Mouse (Mus musculus) G1E (cell line): ENCODE data around the gene Tln1. TPM values are rescaled to one million over a fixed set of nuclear protein-coding genes. Genes with fewer than 3 reads are reported as not detected.
A peak's percentile ranks its signal among the peaks of the same experiment; 100 is the strongest.

Experiments
- ATAC-seq: 2 replicates; pipeline ENCODE4 v1.8.0; 2016; ENCODE audit warnings: mild to moderate bottlenecking; ENCODE audit not compliant: insufficient number of reproducible peaks, poor library complexity, low FRiP score, severe bottlenecking; ENCODE audit errors: extremely low read depth
- DNase-seq: peaks from one replicate; pipeline ENCODE4 v3.0.0; 2012; ENCODE audit warnings: low spot score
- H3K27me3 ChIP-seq: 2 replicates; pipeline ENCODE4 v1.6.1; 2012; ENCODE audit warnings: mild to moderate bottlenecking, low read length, inconsistent platforms; ENCODE audit not compliant: insufficient read depth
- H3K36me3 ChIP-seq: replicated peaks from 2 replicates; pipeline ENCODE3; 2012; ENCODE audit warnings: mild to moderate bottlenecking, inconsistent platforms
- H3K4me1 ChIP-seq: 2 replicates; pipeline ENCODE4 v1.6.1; 2012; ENCODE audit warnings: low read depth, low read length, inconsistent platforms, mixed read lengths; ENCODE audit not compliant: insufficient read depth
- H3K4me3 ChIP-seq: 2 replicates; pipeline ENCODE4 v1.5.1; 2012; ENCODE audit warnings: low read depth, mild to moderate bottlenecking, inconsistent platforms, low read length, moderate library complexity, mixed read lengths
- H3K9me3 ChIP-seq: replicated peaks from 2 replicates; pipeline ENCODE4 v1.6.1; 2012; ENCODE audit warnings: inconsistent platforms
- CTCF ChIP-seq: IDR thresholded peaks from 2 replicates; pipeline ENCODE4 v1.5.1; 2012; ENCODE audit warnings: low read depth, low read length, inconsistent platforms, mixed read lengths
- GATA1 ChIP-seq: IDR thresholded peaks from 2 replicates; pipeline ENCODE4 v1.6.1; 2012; ENCODE audit warnings: borderline replicate concordance, low read length, inconsistent platforms, mixed read lengths
- GATA2 ChIP-seq: IDR thresholded peaks from 2 replicates; pipeline ENCODE4 v1.6.1; 2012; ENCODE audit warnings: low read depth, low read length, inconsistent platforms, borderline replicate concordance
- POLR2AphosphoS5 ChIP-seq: IDR thresholded peaks from 2 replicates; pipeline ENCODE4 v1.6.1; 2012; ENCODE audit warnings: low read depth, low read length, inconsistent platforms; ENCODE audit not compliant: insufficient replicate concordance
- TAL1 ChIP-seq: conservative IDR thresholded peaks from 2 replicates; pipeline ENCODE4 v1.6.1; 2012; ENCODE audit warnings: low read depth, low read length, inconsistent platforms, mixed read lengths
- polyA plus RNA-seq: library from polyadenylated mRNA; stranded (reverse); fragments of >175 nt; gene quantifications from 2 replicates; pipeline ENCODE4 v1.2.3, GENCODE M21; 2012
- total RNA-seq, 2 experiments: library from RNA; stranded (forward) in 1 of 2; stranded (reverse) in 1 of 2; fragments of 200-1000 nt in 1 of 2; fragments of >200 nt in 1 of 2; fragmentation: Nextera tagmentation in 1 of 2; gene quantifications; 2 replicates each; pipeline ENCODE4 v1.2.3; 2014 to 2017

The Tln1 gene
- total and polyA plus RNA-seq, 3 experiments, result 163 to 262 (median 167) TPM

DNA sequence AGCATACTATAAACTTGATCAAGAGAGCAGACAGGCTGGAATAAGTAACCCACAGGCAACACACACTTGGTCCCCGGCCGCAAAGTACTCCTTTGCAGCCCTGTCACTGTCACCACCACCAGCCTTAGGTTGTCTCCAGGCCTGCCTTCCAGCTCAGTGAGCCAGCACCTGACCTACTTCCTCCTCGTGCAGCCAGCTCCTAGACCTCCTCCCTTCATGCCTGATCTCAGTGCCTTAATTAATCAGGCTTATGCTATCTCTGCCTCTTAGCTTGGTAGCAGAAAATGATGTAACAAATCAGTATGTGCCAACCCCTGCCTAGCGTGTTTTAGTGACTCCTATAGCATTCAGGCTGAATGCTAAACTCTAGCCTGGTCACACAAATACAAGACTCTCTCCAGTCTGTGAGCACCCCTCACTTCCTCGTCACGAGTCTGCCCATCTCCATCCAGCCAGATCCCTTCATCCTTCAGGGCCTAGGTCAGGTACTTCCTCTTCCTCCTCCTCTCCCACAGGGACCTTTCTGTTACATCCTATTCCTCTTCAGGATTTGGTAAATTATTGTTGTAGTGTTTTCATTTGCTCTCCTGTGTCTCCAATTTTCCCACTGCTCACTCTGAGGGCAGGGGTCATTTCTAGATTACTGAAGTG is 9.0 kb upstream of the Tln1 start:
- no peak for ATAC-seq

GRCm38 (mm10) chr4:43567140-43567539 is 4.6 kb upstream of the Tln1 start:
- Histone ChIP-seq H3K4me3 (no peak overlapping the region), H3K27me3 (no peaks in the 10 kb centered on the region), H3K4me1 (peaks cover 37% of the 10 kb centered on the region), H3K9me3 (no peaks in the 10 kb centered on the region), H3K36me3 (peaks cover 88% of the 10 kb centered on the region)
- no peak for ATAC-seq
- DNase-seq, result no peak
- TF ChIP-seq CTCF (no peak), POLR2AphosphoS5 (no peak), TAL1 (no peak), GATA2 (no peak), GATA1 (no peak)

More for the DNA sequence above, 9.0 kb upstream of the Tln1 start:
- H3K27me3 ChIP-seq, result no peaks in the 10 kb centered on the region
- DNase-seq, result no peak
- TF ChIP-seq POLR2AphosphoS5 (no peak), GATA2 (no peak), CTCF (no peak), GATA1 (no peak), TAL1 (no peak)
- no peak overlapping the region for H3K4me3 ChIP-seq
- H3K4me1 ChIP-seq, result peaks cover 44% of the 10 kb centered on the region
- peaks cover 98% of the 10 kb centered on the region for H3K36me3 ChIP-seq
- H3K9me3 ChIP-seq, result no peaks in the 10 kb centered on the region

GRCm38 (mm10) chr4:43564231-43564630 is 1.7 kb upstream of the Tln1 start:
- ATAC-seq (no peak), DNase-seq (no peak)
- Histone ChIP-seq H3K4me1 (peaks cover 43% of the 10 kb centered on the region), H3K4me3 (no peak overlapping the region), H3K9me3 (no peaks in the 10 kb centered on the region), H3K36me3 (peaks cover 69% of the 10 kb centered on the region), H3K27me3 (no peaks in the 10 kb centered on the region)
- no peak for TF ChIP-seq GATA2
- no peak for TF ChIP-seq POLR2AphosphoS5
- TF ChIP-seq TAL1, result no peak
- no peak for TF ChIP-seq CTCF
- TF ChIP-seq GATA1, result no peak

DNA sequence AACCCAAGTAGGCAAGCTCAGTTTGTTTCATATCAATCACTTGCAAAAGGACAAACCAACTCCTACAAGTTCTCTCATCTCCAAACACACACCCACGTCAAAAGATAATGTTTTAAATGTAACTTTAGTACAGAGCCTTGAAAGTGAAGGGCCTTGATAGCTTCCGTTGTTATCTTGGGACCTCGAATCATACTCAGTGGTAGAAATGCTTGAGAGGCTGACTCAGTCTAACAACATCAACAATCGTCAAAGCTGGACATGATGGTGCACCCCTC is 1.0 kb upstream of the Tln1 start:
- peaks cover 68% of the 10 kb centered on the region for H3K36me3 ChIP-seq
- no peaks in the 10 kb centered on the region for H3K27me3 ChIP-seq
- DNase-seq, result no peak
- H3K4me1 ChIP-seq, result peaks cover 49% of the 10 kb centered on the region
- H3K9me3 ChIP-seq, result no peaks in the 10 kb centered on the region
- TF ChIP-seq GATA2 (no peak), CTCF (no peak), TAL1 (no peak), GATA1 (no peak), POLR2AphosphoS5 (no peak)
- peak overlapping the region; percentile 82; the same call in 1 of the 2 replicates for H3K4me3 ChIP-seq
- ATAC-seq, result no peak

GRCm38 (mm10) chr4:43562769-43563600 is 494 bp upstream of the Tln1 start:
- Histone ChIP-seq H3K9me3 (no peaks in the 10 kb centered on the region), H3K36me3 (peaks cover 68% of the 10 kb centered on the region), H3K4me3 (peak overlapping the region; percentile 82), H3K27me3 (no peaks in the 10 kb centered on the region), H3K4me1 (peaks cover 55% of the 10 kb centered on the region)
- TF ChIP-seq GATA2, result no peak
- no peak for TF ChIP-seq GATA1
- TF ChIP-seq CTCF, result no peak
- TF ChIP-seq TAL1, result no peak
- no peak for TF ChIP-seq POLR2AphosphoS5
- ATAC-seq (no peak), DNase-seq (no peak)

GRCm38 (mm10) chr4:43561436-43561996 is 975 bp downstream of the Tln1 start:
- Histone ChIP-seq H3K4me3 (peak overlapping the region; percentile 82), H3K36me3 (peaks cover 68% of the 10 kb centered on the region), H3K9me3 (no peaks in the 10 kb centered on the region), H3K27me3 (no peaks in the 10 kb centered on the region), H3K4me1 (peaks cover 67% of the 10 kb centered on the region)
- TF ChIP-seq TAL1 (no peak), GATA2 (no peak), GATA1 (no peak), CTCF (no peak), POLR2AphosphoS5 (no peak)
- DNase-seq (peak; percentile 43), ATAC-seq (no peak)
